Mouse (Mus musculus) bone marrow macrophage, adult 2 months (primary cell): ENCODE measurements around the gene Lim2.

Experiments
- CTCF ChIP-seq: IDR thresholded peaks from 2 replicates; pipeline ENCODE4 v1.5.1; 2012; ENCODE audit warnings: low read depth, mild to moderate bottlenecking, low read length, moderate library complexity
- POLR2A ChIP-seq: IDR thresholded peaks from 2 replicates; pipeline ENCODE4 v1.6.1; 2012; ENCODE audit warnings: mild to moderate bottlenecking, low read depth, low read length, borderline replicate concordance

GRCm38 (mm10) chr7:43449811-43450210 is 22.3 kb downstream of the Lim2 start:
- TF ChIP-seq CTCF (no peak), POLR2A (no peak)
